Mouse (Mus musculus) MEL (cell line): ENCODE data around the gene Ccl25.

ENCODE experiments used
- BHLHE40 ChIP-seq: IDR thresholded peaks from 2 replicates; pipeline ENCODE4 v1.6.1; 2012; ENCODE audit warnings: low read depth, mild to moderate bottlenecking, inconsistent platforms, low read length, improper control_type of control experiment, borderline replicate concordance
- CHD1 ChIP-seq: IDR thresholded peaks from 2 replicates; pipeline ENCODE4 v1.6.1; 2012; ENCODE audit warnings: low read depth, mild to moderate bottlenecking, inconsistent platforms, low read length, improper control_type of control experiment
- CHD2 ChIP-seq: IDR thresholded peaks from 2 replicates; pipeline ENCODE4 v1.6.1; 2011; ENCODE audit warnings: low read length, improper control_type of control experiment
- CTCF ChIP-seq, 3 experiments: IDR thresholded peaks in 2 of 3; conservative IDR thresholded peaks in 1 of 3; 2 replicates each; pipeline ENCODE4 v1.5.1; 2011 to 2012; ENCODE audit warnings: low read length in 3 of 3, low read depth in 2 of 3, mild to moderate bottlenecking in 2 of 3, improper control_type of control experiment in 1 of 3, inconsistent platforms in 1 of 3, mixed read lengths in 1 of 3, moderate library complexity in 1 of 3; ENCODE audit not compliant: control insufficient read depth in 1 of 3, insufficient read depth in 1 of 3, poor library complexity in 1 of 3, severe bottlenecking in 1 of 3
- GATA1 ChIP-seq: IDR thresholded peaks from 2 replicates; pipeline ENCODE4 v1.6.1; 2011; ENCODE audit warnings: low read depth, low read length, improper control_type of control experiment
- MEF2A ChIP-seq: IDR thresholded peaks from 2 replicates; pipeline ENCODE4 v1.6.1; 2014; ENCODE audit warnings: low read depth, mild to moderate bottlenecking, inconsistent platforms, low read length, improper control_type of control experiment; ENCODE audit not compliant: poor library complexity, insufficient replicate concordance, severe bottlenecking; ENCODE audit errors: extremely low read depth
- MXI1 ChIP-seq: IDR thresholded peaks from 2 replicates; pipeline ENCODE4 v1.6.1; 2011; ENCODE audit warnings: mild to moderate bottlenecking, low read depth, low read length, improper control_type of control experiment
- POLR2A ChIP-seq, 2 experiments: IDR thresholded peaks; 2 replicates each; pipeline ENCODE4 v1.6.1; 2011 to 2012; ENCODE audit warnings: low read length in 2 of 2, mild to moderate bottlenecking in 2 of 2, control low read depth in 1 of 2, improper control_type of control experiment in 1 of 2, low read depth in 1 of 2, moderate library complexity in 1 of 2; ENCODE audit not compliant: control insufficient read depth in 1 of 2, insufficient read depth in 1 of 2, poor library complexity in 1 of 2
- SIN3A ChIP-seq: IDR thresholded peaks from 2 replicates; pipeline ENCODE4 v1.6.1; 2012; ENCODE audit warnings: low read length, improper control_type of control experiment, inconsistent platforms
- TCF12 ChIP-seq: IDR thresholded peaks from 2 replicates; pipeline ENCODE4 v1.6.1; 2014; ENCODE audit warnings: low read depth, mild to moderate bottlenecking, inconsistent platforms, low read length, improper control_type of control experiment, moderate library complexity

GRCm38 (mm10) chr8:4313254-4314124 is 11.5 kb upstream of the Ccl25 start:
- TF ChIP-seq CTCF (IDR thresholded peaks at IDR 0.05 in 2 of 3, conservative IDR thresholded peaks at IDR 0.05 in 1 of 3; ENCODE audit: control insufficient read depth in 1 of 3, insufficient read depth in 1 of 3, low read depth in 2 of 3, low read length in 3 of 3, poor library complexity in 1 of 3, severe bottlenecking in 1 of 3) (no peak), BHLHE40 (no peak), MXI1 (no peak), POLR2A (IDR thresholded peaks at IDR 0.05; ENCODE audit: control insufficient read depth in 1 of 2, insufficient read depth in 1 of 2, low read depth in 1 of 2, low read length in 2 of 2, poor library complexity in 1 of 2) (no peak), SIN3A (no peak), CHD2 (no peak), MEF2A (no peak), GATA1 (no peak), TCF12 (no peak), CHD1 (no peak)
